In the genomic region with DNA sequence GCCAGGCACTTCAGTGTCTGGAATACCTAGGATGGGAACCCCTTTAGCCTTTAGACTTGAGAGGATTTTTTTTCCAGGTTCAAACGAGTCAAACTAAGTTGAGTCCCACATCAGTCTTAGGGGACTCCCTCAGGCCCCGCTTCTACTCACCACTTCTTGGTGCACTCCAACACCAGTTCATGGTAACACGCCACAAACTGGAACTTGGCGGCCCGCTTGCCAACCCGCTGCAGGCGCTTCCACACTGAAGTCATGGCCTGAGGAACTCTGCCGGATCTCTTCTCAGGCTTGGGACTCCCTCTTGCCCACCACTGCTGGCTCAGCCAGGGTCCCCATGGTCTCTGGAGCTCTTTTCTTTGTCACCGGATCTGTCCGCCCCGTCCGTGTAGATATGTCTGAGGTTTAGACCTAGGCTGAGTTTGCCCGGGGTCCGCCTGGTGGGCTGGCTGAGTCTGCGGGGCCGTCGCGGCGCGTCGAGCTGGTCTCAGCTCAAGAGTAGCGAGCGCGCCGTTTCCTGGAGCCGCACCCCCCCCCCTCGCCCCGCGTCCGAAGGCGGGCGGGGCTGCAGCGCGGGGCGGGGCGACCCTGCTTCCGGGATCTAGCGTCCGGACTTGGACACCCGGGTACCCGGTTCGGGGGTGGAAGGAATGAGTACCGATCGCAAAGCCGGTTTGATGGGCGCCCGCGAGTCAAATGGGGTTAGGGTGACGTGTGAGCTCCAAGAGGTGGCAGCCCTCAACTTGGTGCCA, we compare ENCODE assay signal across 8 mouse cellular contexts. TPM values are rescaled to one million over a fixed set of nuclear protein-coding genes. Genes with fewer than 3 reads are reported as not detected.
DNase-seq lines count a peak whose midpoint lies in the region; ATAC-seq and TF ChIP-seq lines count a peak whose summit lies in the region.

A gene (minus strand): TSS at position 551 of the 749 bp plus-strand sequence.

- no peak for TF ChIP-seq CTCF in cortical plate, adult 2 months (IDR thresholded peaks at IDR 0.05; ENCODE audit: extremely low read depth, insufficient read depth, low read length)
- TF ChIP-seq CTCF in kidney, adult 2 months (conservative IDR thresholded peaks at IDR 0.05; ENCODE audit: insufficient read depth, insufficient read length, low read depth, low read length), result no peak

- H3K4me1 ChIP-seq in cortical plate, adult 2 months (ENCODE audit: control insufficient read depth, insufficient read depth, low read length), result peaks cover 7% of the 10 kb centered on the region; the same call in 1 of the 2 replicates
- H3K4me1 ChIP-seq in kidney, adult 2 months (ENCODE audit: control insufficient read depth, insufficient read depth, low read length), result peaks cover 19% of the 10 kb centered on the region; the same call in 1 of the 2 replicates
- H3K4me1 ChIP-seq in liver, embryonic 13.5 days (replicated peaks), result peaks cover 84% of the 10 kb centered on the region

- H3K36me3 ChIP-seq in kidney, adult 2 months (ENCODE audit: control insufficient read depth, insufficient read depth, low read length), result no peaks in the 10 kb centered on the region
- H3K36me3 ChIP-seq in liver, embryonic 13.5 days, result peaks cover 47% of the 10 kb centered on the region

- H3K4me3 ChIP-seq in cortical plate, adult 2 months (ENCODE audit: insufficient read depth, low read length), result peak within 1 kb of the TSS; percentile 81
- H3K4me3 ChIP-seq in kidney, adult 2 months (ENCODE audit: insufficient read depth, low read depth, low read length), result peak within 1 kb of the TSS; percentile 70
- H3K4me3 ChIP-seq in liver, embryonic 13.5 days (replicated peaks), result peak within 1 kb of the TSS; percentile 99

- 0 out of 2 replicates have a peak within 1 kb of the TSS, but pooled peaks have one; percentile 32 for H3K27ac ChIP-seq in cortical plate, adult 2 months (ENCODE audit: insufficient read depth, low read length)
- H3K27ac ChIP-seq in kidney, adult 2 months (ENCODE audit: insufficient read depth, low read depth, low read length), result peak within 1 kb of the TSS; percentile 88
- peak within 1 kb of the TSS; percentile 99 for H3K27ac ChIP-seq in liver, embryonic 13.5 days

- 9% methylated on average over 49 of the region's 49 CpGs for WGBS in kidney, adult 2 months
- 2% methylated on average over 49 of the region's 49 CpGs for WGBS in liver, embryonic 13.5 days (ENCODE audit: insufficient replicate concordance)

- no peaks in the 10 kb centered on the region for H3K27me3 ChIP-seq in kidney, adult 2 months (replicated peaks; ENCODE audit: control insufficient read depth, insufficient read depth, low read length)
- H3K27me3 ChIP-seq in liver, embryonic 13.5 days, result no peaks in the 10 kb centered on the region

- no peaks in the 10 kb centered on the region for H3K9me3 ChIP-seq in liver, embryonic 13.5 days (replicated peaks)

- H3K9ac ChIP-seq in liver, embryonic 13.5 days, result peak within 1 kb of the TSS; percentile 100

- ATAC-seq in liver, embryonic 13.5 days (ENCODE audit: low read depth), result peak; percentile 25

- peak within 1 kb of the TSS; percentile 91 for H3K4me2 ChIP-seq in liver, embryonic 13.5 days

- DNase-seq in ovary, adult 18-20 months (ENCODE audit: low spot score), result peak; percentile 31
- no peak for DNase-seq in ovary, postnatal 14 days (ENCODE audit: low spot score)
- peak; percentile 76 for DNase-seq in heart, adult 8-10 months (ENCODE audit: low spot score)
- DNase-seq in kidney, adult 2 months, result peak; percentile 79
- DNase-seq in liver, embryonic 13.5 days, result peak; percentile 64
- peak; percentile 75 to 83 for DNase-seq in natural killer cell, adult 2 months (ENCODE audit: low spot score in 2 of 2)
- DNase-seq in urinary bladder, postnatal 14 days (ENCODE audit: low spot score), result peak; percentile 83

- TF ChIP-seq POLR2A in cortical plate, adult 2 months (IDR thresholded peaks at IDR 0.05; ENCODE audit: extremely low read depth, insufficient read depth, low read length), result no peak
- TF ChIP-seq POLR2A in kidney, adult 2 months (IDR thresholded peaks at IDR 0.05; ENCODE audit: low read depth, low read length), result no peak

RNA-seq across cellular contexts. Expression of the gene that starts here (rescaled TPM):
- polyA plus RNA-seq in cortical plate, adult 2 months (2012; rRNA removed), result 16.5 and 17.0 TPM in 2 replicates
- total RNA-seq in heart, adult 8-10 months (2022), result 100 to 1,000 TPM; 145 to 158 (median 149) TPM
- polyA plus RNA-seq in kidney, adult 2 months (2012; rRNA removed), result 19.3 and 20.1 TPM in 2 replicates
- polyA plus RNA-seq in liver, embryonic 13.5 days (2015; fragmentation: Nextera tagmentation; extraction: Ambion mirVana), result 105 and 111 TPM in 2 replicates

Comparison
In these comparisons a context has a peak if more than half of its experiments do, and no peak if none do; other contexts are left out.
1. H3K27ac ChIP-seq: peak in every context shown above with its lines; median percentile 99 in liver, embryonic 13.5 days; 88 in kidney, adult 2 months; 32 in cortical plate, adult 2 months.